Mouse (Mus musculus) spleen, adult 12 weeks (tissue): ENCODE data around the gene Cyp4a12a.
"Not testable (repeated sequence)": the region's sequence is repeated elsewhere in the genome, so short reads cannot be mapped to it uniquely, and the experiment has no call there.

Experiments used
- DNase-seq: peaks from one replicate; pipeline ENCODE4 v3.0.0; 2022; ENCODE audit warnings: low spot score

The Cyp4a12a gene

GRCm38 (mm10) chr4:115298746-115299145 lies at the start of gene Cyp4a12a:
Gene Cyp4a12a, plus strand, starts transcription at chr4:115299046.
- DNase-seq = not testable (repeated sequence)

- not testable (repeated sequence) for DNase-seq
Observed at GRCm38 (mm10) chr4:115264687-115265569, 33.9 kb upstream of the Cyp4a12a start.

GRCm38 (mm10) chr4:115278215-115278982 lies 20.4 kb upstream of the Cyp4a12a start:
- not testable (repeated sequence) for DNase-seq

DNA sequence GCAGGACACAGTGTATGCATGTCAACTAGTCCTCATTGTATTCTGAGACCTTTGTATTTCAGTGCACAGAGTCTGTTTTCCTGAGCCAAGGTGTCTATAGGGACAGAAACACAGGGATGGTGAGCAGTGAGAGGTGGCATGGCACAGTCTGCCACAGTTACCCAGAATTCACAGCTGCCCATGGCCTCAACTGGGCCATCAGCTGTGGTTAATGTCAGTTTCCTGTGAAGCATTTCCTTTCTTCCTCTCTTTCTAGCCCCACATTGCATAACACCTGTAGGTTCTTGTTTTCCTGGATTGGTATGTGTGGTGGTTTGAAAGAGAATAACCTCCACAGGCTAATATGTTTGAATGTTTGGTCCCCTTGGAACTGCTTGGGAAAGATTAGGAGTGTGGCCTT lies 18.5 kb upstream of the Cyp4a12a start:
- no peak for DNase-seq

DNA sequence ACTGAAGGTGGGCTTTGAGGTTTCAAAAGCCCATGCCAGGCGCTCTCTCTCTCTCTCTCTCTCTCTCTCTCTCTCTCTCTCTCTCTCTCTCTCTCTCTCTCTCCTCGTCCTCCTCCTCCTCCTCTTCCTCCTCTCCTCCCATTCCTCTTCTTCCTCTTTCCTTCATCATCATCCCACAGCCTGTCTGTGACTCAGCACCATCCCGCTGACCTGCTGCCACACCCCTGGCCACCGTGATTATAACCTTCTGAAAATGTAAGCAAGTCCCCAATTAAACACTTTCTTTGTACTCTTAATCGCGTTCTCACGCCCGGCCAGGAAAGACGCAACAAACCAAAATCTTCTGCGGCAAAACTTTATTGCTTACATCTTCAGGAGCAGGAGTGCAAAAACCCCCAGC lies 18.1 kb upstream of the Cyp4a12a start:
- DNase-seq = not testable (repeated sequence)

DNA sequence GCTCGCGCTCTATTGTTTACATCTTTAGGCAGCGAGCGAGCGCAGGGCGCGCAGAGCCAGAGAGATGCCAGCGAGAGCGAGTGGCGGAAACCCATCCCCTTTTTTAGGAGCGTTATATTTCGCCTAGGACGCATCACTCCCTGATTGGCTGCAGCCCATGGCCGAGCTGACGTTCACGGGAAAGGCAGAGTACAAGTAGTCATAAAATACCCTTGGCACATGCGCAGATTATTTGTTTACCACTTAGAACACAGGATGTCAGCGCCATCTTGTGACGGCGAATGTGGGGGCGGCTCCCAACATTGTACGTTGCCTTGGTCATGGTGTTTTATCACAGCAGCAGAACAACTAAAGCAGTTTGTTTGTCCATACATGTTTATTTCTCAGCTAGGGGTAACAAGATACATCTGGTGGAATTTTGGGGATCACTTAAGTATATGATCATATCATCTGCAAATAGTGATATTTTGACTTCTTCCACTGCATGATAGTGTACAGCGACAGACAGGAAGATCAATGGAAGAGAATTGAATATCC lies 17.5 kb upstream of the Cyp4a12a start:
- DNase-seq = not testable (repeated sequence)

GRCm38 (mm10) chr4:115325722-115326121 lies 26.9 kb downstream of the Cyp4a12a start:
- DNase-seq = not testable (repeated sequence)

GRCm38 (mm10) chr4:115365624-115366023 lies 66.8 kb downstream of the Cyp4a12a start:
- DNase-seq = not testable (repeated sequence)

GRCm38 (mm10) chr4:115368067-115368466 lies 69.2 kb downstream of the Cyp4a12a start:
- DNase-seq = not testable (repeated sequence)
